ENCODE assay signal across 18 mouse cellular contexts in the genomic region with DNA sequence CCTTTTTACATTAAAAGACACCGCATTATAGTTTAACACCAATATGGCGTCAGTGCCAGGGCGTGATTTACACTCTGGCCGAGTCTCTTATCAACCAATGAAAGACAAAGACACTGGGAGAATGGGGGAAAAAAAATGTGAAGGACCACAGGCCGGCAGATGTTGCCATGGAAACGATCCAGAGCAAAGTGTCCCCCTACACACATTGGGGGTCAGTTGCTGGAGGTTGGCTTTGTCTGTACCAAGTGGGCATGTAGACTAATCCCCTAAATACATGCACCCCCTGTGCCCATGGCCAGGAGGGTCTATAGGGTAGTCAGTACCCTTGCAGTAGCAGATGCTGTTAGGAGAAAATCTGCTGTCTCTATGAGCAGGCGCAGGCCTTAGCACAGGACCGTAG.
A peak's percentile ranks its signal among the peaks of the same experiment; 100 is the strongest.
DNase-seq lines count a peak whose midpoint lies in the region; ATAC-seq and TF ChIP-seq lines count a peak whose summit lies in the region.
"Had no signal": no experiment of that assay in that cellular context is flagged by ENCODE, and none has a peak within 500 bp of the region (broad histone marks: within the 10 kb centered on the region; RNA-seq: fewer than 3 reads in every experiment).

No protein-coding gene starts in this region.

- H3K4me1 ChIP-seq in hindbrain, embryonic 16.5 days (ENCODE audit: control insufficient read depth, insufficient read depth, low read depth, low read length): peaks cover 4% of the 10 kb centered on the region
- H3K4me1 ChIP-seq in hindbrain, postnatal 0 days (ENCODE audit: insufficient read depth, low read length): no peaks in the 10 kb centered on the region
- peaks cover 12% of the 10 kb centered on the region; the same call in 1 of the 2 replicates for H3K4me1 ChIP-seq in forebrain, embryonic 14.5 days (ENCODE audit: control insufficient read depth, insufficient read depth, low read length)
- peaks cover 13% of the 10 kb centered on the region for H3K4me1 ChIP-seq in midbrain, embryonic 16.5 days (ENCODE audit: control insufficient read depth, insufficient read depth, low read length)
- H3K4me1 ChIP-seq: embryonic facial prominence, embryonic 15.5 days; liver, embryonic 15.5 days had no signal

- peak overlapping the region; percentile 48; the same call in 1 of the 2 replicates for H3K27ac ChIP-seq in hindbrain, embryonic 16.5 days (ENCODE audit: low read depth, low read length)
- H3K27ac ChIP-seq in hindbrain, postnatal 0 days: no peak overlapping the region
- H3K27ac ChIP-seq in forebrain, embryonic 14.5 days (ENCODE audit: low read depth, low read length): 0 out of 2 replicates have a peak overlapping the region, but pooled peaks have one; percentile 15
- H3K27ac ChIP-seq in midbrain, embryonic 16.5 days (ENCODE audit: low read length): no peak overlapping the region; the same call in 1 of the 2 replicates
- H3K27ac ChIP-seq: embryonic facial prominence, embryonic 15.5 days; limb, embryonic 13.5 days; liver, embryonic 15.5 days had no signal

- peak; percentile 26 for DNase-seq in embryo, embryonic 11 days
- DNase-seq in embryo, embryonic 10.5 days (ENCODE audit: low spot score): no peak
- DNase-seq in hindbrain, postnatal 0 days (ENCODE audit: low spot score): no peak
- peak; percentile 55 for DNase-seq in forebrain, embryonic 14.5 days (ENCODE audit: low spot score)
- no peak for DNase-seq in thymus, postnatal 25 days
- DNase-seq: adrenal gland, postnatal 10 days; cerebellum, adult 8-10 months; gastrocnemius, postnatal 14 days; kidney, adult 18-20 months; layer of hippocampus, adult 9-11 months had no signal

- no peak overlapping the region for H3K4me2 ChIP-seq in hindbrain, embryonic 16.5 days (ENCODE audit: low read length)
- no peak overlapping the region for H3K4me2 ChIP-seq in hindbrain, postnatal 0 days (ENCODE audit: low read depth, low read length)
- H3K4me2 ChIP-seq in forebrain, embryonic 14.5 days (ENCODE audit: low read length): no peak overlapping the region
- H3K4me2 ChIP-seq in midbrain, embryonic 16.5 days (ENCODE audit: low read length): no peak overlapping the region
- H3K4me2 ChIP-seq: embryonic facial prominence, embryonic 15.5 days; limb, embryonic 13.5 days; liver, embryonic 15.5 days had no signal

- no peaks in the 10 kb centered on the region for H3K36me3 ChIP-seq in hindbrain, embryonic 16.5 days (ENCODE audit: control insufficient read depth, insufficient read depth, low read length)
- no peaks in the 10 kb centered on the region for H3K36me3 ChIP-seq in hindbrain, postnatal 0 days (ENCODE audit: insufficient read depth, low read length)
- 0 out of 2 replicates have a peak, but pooled peaks cover 2% of the 10 kb centered on the region for H3K36me3 ChIP-seq in forebrain, embryonic 14.5 days (ENCODE audit: control insufficient read depth, insufficient read depth, low read length)
- H3K36me3 ChIP-seq in midbrain, embryonic 16.5 days (ENCODE audit: control insufficient read depth, insufficient read depth, low read length): no peaks in the 10 kb centered on the region
- H3K36me3 ChIP-seq: embryonic facial prominence, embryonic 15.5 days; limb, embryonic 13.5 days; liver, embryonic 15.5 days had no signal

- no peak overlapping the region for H3K9ac ChIP-seq in hindbrain, embryonic 16.5 days (ENCODE audit: low read depth, low read length)
- H3K9ac ChIP-seq in hindbrain, postnatal 0 days (replicated peaks; ENCODE audit: low read length): no peak overlapping the region
- no peak overlapping the region for H3K9ac ChIP-seq in forebrain, embryonic 14.5 days (ENCODE audit: low read length)
- H3K9ac ChIP-seq in midbrain, embryonic 16.5 days (ENCODE audit: low read depth, low read length): no peak overlapping the region
- H3K9ac ChIP-seq: embryonic facial prominence, embryonic 15.5 days; limb, embryonic 13.5 days; liver, embryonic 15.5 days had no signal

- TF ChIP-seq CTCF in hindbrain, postnatal 0 days (IDR thresholded peaks at IDR 0.05; ENCODE audit: low read depth): no peak

- ATAC-seq in hindbrain, embryonic 16.5 days: peak; percentile 35; the same call in 1 of the 2 replicates
- no peak for ATAC-seq in hindbrain, postnatal 0 days
- ATAC-seq in forebrain, embryonic 14.5 days: peak; percentile 47; the same call in 1 of the 2 replicates
- ATAC-seq in midbrain, embryonic 16.5 days: peak; percentile 12; the same call in 1 of the 2 replicates
- no peak for ATAC-seq in megakaryocyte progenitor cell, adult 5-6 weeks (replicated peaks; ENCODE audit: poor library complexity)
- ATAC-seq: lung, postnatal 0 days had no signal

- H3K27me3 ChIP-seq in hindbrain, embryonic 16.5 days (replicated peaks; ENCODE audit: control insufficient read depth, insufficient read depth, low read length): no peaks in the 10 kb centered on the region
- no peaks in the 10 kb centered on the region for H3K27me3 ChIP-seq in hindbrain, postnatal 0 days (ENCODE audit: insufficient read depth, low read length)
- no peaks in the 10 kb centered on the region for H3K27me3 ChIP-seq in forebrain, embryonic 14.5 days (replicated peaks; ENCODE audit: control insufficient read depth, insufficient read depth, low read length)
- no peaks in the 10 kb centered on the region for H3K27me3 ChIP-seq in midbrain, embryonic 16.5 days (ENCODE audit: control insufficient read depth, insufficient read depth, low read depth, low read length)
- H3K27me3 ChIP-seq: CH12.LX; embryonic facial prominence, embryonic 15.5 days; limb, embryonic 13.5 days; liver, embryonic 15.5 days had no signal

- H3K9me3 ChIP-seq in hindbrain, embryonic 16.5 days (ENCODE audit: control insufficient read depth, low read length): no peaks in the 10 kb centered on the region
- no peaks in the 10 kb centered on the region for H3K9me3 ChIP-seq in hindbrain, postnatal 0 days (ENCODE audit: low read length)
- H3K9me3 ChIP-seq in forebrain, embryonic 14.5 days (replicated peaks; ENCODE audit: control insufficient read depth, low read length): no peaks in the 10 kb centered on the region
- no peaks in the 10 kb centered on the region for H3K9me3 ChIP-seq in midbrain, embryonic 16.5 days (replicated peaks; ENCODE audit: control insufficient read depth, low read length, poor library complexity, severe bottlenecking)
- H3K9me3 ChIP-seq: embryonic facial prominence, embryonic 15.5 days; limb, embryonic 13.5 days; liver, embryonic 15.5 days had no signal

- 49% methylated on average over 8 of the region's 8 CpGs for WGBS in hindbrain, embryonic 16.5 days
- 46% methylated on average over 8 of the region's 8 CpGs for WGBS in hindbrain, postnatal 0 days
- 50% methylated on average over 8 of the region's 8 CpGs for WGBS in forebrain, embryonic 14.5 days
- WGBS in midbrain, embryonic 16.5 days: 34% methylated on average over 8 of the region's 8 CpGs

- H3K4me3 ChIP-seq in hindbrain, embryonic 16.5 days (ENCODE audit: low read length): no peak overlapping the region
- no peak overlapping the region for H3K4me3 ChIP-seq in hindbrain, postnatal 0 days (ENCODE audit: low read length)
- no peak overlapping the region for H3K4me3 ChIP-seq in forebrain, embryonic 14.5 days (ENCODE audit: low read depth, low read length)
- no peak overlapping the region for H3K4me3 ChIP-seq in midbrain, embryonic 16.5 days (ENCODE audit: low read depth, low read length)
- H3K4me3 ChIP-seq: embryonic facial prominence, embryonic 15.5 days; limb, embryonic 13.5 days; liver, embryonic 15.5 days had no signal

Comparison
In these comparisons a context has a peak if more than half of its experiments do, and no peak if none do; other contexts are left out.
1. DNase-seq: peak in embryo, embryonic 11 days (single experiment) and forebrain, embryonic 14.5 days (single experiment); none in embryo, embryonic 10.5 days (single experiment), hindbrain, postnatal 0 days (single experiment) and thymus, postnatal 25 days (single experiment).
2. ATAC-seq: peak in hindbrain, embryonic 16.5 days (single experiment), forebrain, embryonic 14.5 days (single experiment) and midbrain, embryonic 16.5 days (single experiment); none in hindbrain, postnatal 0 days (single experiment) and megakaryocyte progenitor cell, adult 5-6 weeks (single experiment).
3. H3K27ac ChIP-seq: peak in hindbrain, embryonic 16.5 days (single experiment) and forebrain, embryonic 14.5 days (single experiment); none in hindbrain, postnatal 0 days (single experiment) and midbrain, embryonic 16.5 days (single experiment).